ENCODE assay signal across 17 mouse cellular contexts in the genomic region with DNA sequence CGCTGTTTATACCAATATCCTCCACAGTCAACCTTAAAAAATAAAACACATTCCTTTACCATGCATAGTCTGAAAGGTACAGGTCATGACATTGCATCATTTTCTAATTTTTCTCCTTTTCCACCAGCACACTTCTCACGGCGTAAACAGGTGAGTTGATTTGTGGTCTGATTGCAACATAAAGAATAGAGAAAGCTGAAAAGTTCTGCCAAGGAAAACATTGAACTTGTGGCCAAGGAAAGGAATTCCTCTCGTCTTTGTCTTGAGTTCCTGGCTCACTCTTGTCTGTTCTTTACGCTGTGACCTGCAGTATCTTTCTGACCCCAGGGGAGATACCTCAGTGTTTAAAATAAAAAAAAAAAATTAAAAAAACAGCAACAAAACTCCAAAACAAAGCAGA.
"Had no signal": no experiment of that assay in that cellular context is flagged by ENCODE, and none has a peak within 500 bp of the region (broad histone marks: within the 10 kb centered on the region; RNA-seq: fewer than 3 reads in every experiment).

No protein-coding gene starts in this region.

- H3K27me3 ChIP-seq: neural tube, embryonic 12.5 days; neural tube, embryonic 13.5 days; neural tube, embryonic 15.5 days; stomach, embryonic 15.5 days had no signal

- H3K4me1 ChIP-seq: neural tube, embryonic 12.5 days; neural tube, embryonic 13.5 days; stomach, embryonic 15.5 days had no signal

- H3K4me3 ChIP-seq: neural tube, embryonic 12.5 days; neural tube, embryonic 13.5 days; neural tube, embryonic 15.5 days; stomach, embryonic 15.5 days had no signal

- H3K27ac ChIP-seq: neural tube, embryonic 12.5 days; neural tube, embryonic 13.5 days; neural tube, embryonic 15.5 days; stomach, embryonic 15.5 days; stomach, postnatal 0 days had no signal

- H3K4me2 ChIP-seq: neural tube, embryonic 12.5 days; neural tube, embryonic 13.5 days; neural tube, embryonic 15.5 days; stomach, embryonic 15.5 days had no signal

- DNase-seq: retina, postnatal 1 day; right cerebral cortex, adult 18-20 months; right cerebral cortex, postnatal 14 days; right cerebral cortex, postnatal 25 days; right cerebral cortex, postnatal 4 days; spleen, adult 18-20 months; thymus, adult 18-20 months; thymus, adult 2 months; thymus, postnatal 14 days; thymus, postnatal 25 days; thymus, postnatal 36 days; thymus, postnatal 4 days had no signal

- H3K9me3 ChIP-seq: neural tube, embryonic 12.5 days; neural tube, embryonic 13.5 days; neural tube, embryonic 15.5 days; stomach, embryonic 15.5 days had no signal

- H3K9ac ChIP-seq: neural tube, embryonic 12.5 days; neural tube, embryonic 13.5 days; neural tube, embryonic 15.5 days; stomach, embryonic 15.5 days had no signal

- H3K36me3 ChIP-seq: neural tube, embryonic 12.5 days; neural tube, embryonic 13.5 days; neural tube, embryonic 15.5 days; stomach, embryonic 15.5 days had no signal
